Mouse (Mus musculus) fibroblast of lung, adult 2 months (primary cell): ENCODE measurements around the gene Copa.

Experiments used
- DNase-seq: peaks from one replicate; pipeline ENCODE4 v3.0.0-alpha.2; 2011; ENCODE audit warnings: low read depth

The Copa gene

DNA sequence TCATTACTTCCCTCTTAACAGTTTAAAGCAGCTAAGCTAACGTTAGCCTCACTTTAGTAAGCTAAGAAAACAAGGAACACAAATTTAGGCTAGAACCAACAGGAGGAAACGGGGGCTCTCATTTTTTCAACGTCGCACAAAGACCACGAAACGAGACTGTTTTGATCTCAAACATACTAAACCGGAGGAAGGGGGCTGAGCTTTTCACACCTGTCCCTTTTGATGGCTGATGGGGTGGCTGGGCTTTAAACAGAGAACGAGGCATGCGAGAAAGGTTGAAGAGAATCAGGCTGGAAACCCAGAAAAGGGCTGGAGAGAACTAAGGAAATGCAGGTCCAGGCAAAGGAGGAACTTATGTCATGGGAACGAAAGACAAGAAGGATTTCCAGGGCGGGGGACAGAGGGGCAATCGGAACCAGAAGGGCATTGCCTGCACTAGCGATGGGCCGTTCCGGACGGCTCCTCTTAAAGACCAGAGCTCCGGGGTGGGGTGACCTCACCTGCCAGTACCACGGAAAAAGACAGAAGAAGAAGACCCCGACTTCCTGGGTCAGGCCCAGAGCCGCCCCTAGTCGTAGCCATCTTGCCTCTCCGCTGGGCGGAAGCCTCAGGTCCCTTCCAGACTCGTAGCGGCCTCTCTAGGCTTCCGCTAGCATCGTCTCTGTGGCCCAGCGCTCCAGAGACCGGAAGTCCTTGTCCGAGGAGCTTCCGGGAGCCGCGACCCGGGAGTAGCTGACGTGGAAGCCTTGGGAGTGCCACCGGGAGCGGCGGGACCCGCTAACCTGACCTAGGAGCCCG lies at the start of gene Copa, which contains the start of gene Ncstn:
TSS of gene Copa (plus strand) at position 429 of the 798 bp plus-strand sequence.
TSS of gene Ncstn (minus strand) at position 695 of the 798 bp plus-strand sequence.
- DNase-seq = peak; percentile 87

DNA sequence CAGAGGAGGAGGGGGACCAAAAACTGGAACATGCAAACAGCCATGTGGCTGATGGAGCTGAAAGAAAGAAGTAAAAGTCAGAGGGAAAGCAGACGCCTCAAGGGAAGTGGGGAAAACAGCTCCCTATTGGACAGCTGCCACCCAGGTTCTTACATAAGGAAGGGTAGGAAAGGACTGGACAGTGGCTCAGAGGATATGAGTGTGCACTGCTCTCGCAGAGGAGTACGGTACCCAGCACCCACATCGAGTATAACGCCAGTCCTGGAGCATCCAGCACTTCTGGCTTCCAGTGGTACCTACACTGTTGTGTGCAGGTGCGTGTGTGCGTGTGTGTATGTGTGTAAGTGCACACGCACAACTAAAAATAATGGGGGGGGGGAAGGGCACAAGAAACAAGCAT lies 35.9 kb upstream of the Copa start:
- DNase-seq = no peak

DNA sequence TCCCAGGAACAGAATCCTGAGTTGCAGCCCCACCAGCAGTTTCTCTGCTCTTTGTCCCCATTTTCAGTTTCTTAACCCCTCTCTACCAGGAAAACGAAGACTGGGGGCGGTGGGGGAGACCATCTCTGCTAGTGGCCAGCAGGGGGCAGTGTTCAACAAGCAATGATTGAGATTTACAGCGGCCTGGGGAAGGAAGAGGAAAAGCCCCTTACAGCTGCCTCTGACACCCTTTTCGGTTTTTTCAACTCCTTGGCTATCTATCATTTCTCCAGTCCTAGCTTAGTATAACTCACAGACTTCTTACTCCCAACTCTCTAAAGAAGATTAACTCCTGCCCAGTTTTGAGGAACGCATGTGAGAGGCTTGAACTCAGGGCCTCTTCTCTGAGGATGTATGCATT lies 35.4 kb upstream of the Copa start:
- DNase-seq = peak; percentile 36

DNA sequence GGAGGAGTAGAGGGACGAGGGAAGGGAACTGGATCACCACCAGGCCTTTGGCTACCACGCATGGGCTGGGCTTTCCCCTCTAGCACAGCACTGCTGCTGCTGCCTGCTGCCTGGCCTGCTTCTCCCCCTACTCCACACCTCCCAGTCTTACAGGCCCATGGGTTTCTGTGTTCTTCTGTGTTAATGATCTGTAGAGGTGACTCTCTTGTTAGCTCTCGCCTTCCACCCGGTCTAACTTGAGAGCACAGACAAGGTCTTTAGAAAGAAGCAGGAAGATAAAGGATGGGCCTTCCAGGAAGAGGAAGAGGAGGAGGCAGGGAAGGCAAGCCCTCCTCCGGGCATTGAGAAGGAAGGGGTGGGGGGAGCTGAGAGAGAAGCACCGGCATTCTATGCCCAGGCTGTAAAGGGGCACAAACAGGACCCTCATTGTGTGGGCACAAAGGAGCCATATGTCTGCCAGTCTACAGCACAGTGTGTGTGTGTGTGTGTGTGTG lies 34.0 kb upstream of the Copa start:
- no peak for DNase-seq

DNA sequence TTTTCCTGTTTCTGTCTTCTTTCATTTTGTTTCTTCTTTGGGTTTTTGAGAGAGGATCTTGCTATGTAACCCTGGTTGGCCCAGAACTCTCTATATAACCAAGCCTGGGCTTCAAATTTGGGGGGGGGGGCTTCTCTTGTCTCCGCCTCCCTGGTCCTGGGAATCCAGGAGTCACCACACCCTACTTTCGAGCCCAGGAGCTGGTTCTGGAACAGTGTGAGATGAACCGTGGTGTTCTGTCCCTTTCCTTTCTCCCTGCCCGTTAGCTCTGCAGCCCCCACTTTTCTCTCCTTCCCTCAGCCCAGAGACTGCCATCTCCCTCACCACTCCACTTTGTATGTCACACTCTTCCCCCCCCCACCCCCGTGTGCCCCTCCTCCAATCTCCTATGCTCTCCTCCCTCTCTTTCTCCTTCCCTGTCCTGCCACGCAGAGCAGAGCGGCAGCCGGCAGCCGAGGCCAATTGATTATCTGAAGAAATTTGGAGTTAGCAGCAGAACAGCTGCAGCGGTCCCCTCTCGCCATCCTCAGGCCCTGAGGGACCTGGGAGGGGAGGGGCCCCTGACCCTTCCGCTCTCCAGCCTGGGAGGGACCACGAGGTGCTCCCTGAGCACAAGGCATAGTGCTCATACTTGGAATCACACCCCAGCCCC lies 33.1 kb upstream of the Copa start:
- DNase-seq = no peak

DNA sequence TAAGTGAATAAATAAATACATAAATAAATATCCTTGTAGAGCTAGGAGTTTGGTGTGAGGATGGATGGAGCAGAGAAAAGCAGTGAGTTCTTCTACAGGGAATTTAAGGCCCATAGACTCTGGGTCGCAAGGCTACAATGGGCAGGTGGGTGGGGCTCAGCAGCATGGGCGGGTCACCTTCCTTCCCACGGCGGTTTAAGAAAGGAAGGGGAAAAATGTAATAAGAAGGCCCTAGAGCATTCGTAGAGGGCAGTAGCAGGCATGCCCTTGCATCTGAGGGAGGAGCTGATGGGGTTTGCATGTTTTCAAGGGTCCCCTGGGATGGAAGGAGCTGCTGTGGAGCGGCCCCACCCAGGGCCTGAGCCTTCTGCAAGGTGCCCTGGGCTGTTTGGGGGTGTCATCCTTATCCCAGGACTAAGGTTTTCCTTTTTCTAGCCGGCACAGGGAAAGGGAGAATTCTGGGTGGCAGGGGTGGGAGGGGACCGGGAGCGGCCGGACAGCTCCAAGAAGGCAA lies 29.5 kb upstream of the Copa start:
- no peak for DNase-seq

DNA sequence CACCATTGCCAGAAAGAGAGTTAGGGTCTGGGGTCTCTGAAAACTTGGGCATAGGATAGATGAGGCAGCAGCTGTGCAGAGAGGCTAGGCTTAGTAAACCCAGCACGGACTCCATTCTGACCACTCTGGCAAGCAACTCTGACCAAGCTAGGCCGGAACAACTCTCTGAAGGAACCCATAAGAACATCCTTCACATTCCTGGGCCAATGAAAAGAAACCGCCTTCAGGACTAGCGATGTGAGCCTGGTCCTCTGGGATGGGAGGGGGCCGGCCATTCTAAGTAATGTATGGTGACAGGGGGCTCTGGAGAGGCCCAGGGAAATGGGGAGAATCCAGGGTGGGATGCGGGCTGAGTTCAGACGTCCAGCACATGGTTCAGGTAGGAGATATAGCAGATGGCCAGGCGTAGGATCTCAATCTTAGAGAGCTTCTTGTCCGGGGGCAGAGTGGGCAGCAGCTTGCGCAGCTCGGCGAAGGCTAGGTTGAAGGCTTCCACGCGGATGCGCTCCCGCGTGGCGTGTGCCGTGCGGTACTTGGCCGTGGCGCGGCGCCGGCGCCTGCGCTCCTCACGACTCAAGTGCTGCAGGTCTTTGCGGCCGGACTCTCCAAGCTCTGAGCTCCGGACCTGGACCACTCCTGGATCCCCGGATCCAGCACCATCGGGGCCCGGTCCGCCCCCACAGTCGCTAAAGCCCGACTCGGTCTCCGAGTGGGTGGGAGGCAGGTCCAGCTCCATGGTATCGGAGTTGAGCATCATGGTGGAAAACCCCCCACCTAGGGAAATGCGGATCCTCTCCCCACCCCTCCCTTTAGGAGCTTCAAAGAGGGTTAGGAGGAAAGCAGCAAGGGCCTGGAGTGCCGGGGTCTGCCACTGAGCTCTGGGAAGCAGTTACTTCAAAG lies 28.5 kb upstream of the Copa start:
- DNase-seq = no peak

DNA sequence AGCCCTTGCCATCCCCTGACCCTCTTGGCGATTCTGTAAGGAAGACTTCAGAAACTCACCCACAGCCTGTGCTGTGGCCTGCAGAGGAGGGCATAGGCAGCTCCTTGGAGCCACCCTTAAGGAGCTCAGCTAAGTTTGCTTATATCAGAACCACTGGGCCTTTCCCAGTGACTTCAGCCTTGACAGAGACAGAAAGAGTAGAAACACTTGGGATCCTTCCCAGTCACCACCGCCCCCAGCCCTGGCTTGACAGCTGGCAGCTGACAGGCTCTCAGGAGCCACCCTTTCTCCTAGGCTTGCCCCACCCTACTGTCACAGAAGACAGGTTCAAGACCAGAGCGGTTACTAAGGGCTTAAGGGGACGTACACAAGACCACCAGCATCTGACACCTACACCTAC lies 26.1 kb upstream of the Copa start:
- DNase-seq = no peak

DNA sequence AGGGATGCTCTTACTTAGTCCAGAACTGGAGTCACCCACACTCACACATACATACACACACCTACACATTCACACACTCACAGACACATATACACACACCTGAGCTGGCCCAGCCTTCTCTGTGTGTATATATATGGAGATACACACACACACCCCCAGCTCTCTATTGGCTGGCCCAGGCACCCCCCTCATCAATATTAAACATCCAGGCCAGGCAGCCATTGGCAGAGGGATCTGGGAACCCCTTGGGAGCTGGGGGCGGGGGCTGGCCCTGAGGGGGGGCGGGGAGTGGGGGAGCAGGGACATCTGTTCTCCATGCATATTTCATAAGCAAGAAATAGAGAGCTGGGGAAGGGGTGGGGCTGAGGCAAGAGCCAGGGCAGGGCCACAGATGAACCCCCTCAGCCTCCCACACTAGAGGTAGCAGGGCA lies 24.8 kb upstream of the Copa start, which contains the start of gene Nhlh1:
TSS of gene Nhlh1 (minus strand) at position 83 of the 431 bp plus-strand sequence.
- no peak for DNase-seq

DNA sequence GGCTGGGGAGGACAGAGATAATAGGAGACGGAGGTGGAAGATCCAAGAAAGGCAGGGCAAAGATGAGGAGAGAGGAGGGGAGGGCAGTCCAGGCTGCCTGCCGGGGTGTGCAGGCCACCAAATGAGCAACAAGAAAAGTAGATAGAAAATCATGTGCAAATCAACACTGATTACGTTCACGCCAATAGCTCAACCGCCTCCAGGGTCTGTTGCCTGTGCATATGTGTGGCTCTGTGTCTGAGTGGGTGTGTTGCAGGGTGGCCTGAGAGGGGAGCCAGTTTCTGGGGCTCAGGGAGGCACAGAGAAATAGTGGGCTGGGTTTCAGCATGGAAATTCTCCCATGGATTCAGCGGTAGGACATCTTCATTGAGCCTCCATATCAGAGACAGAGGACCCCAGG lies 24.0 kb upstream of the Copa start:
- DNase-seq = no peak

DNA sequence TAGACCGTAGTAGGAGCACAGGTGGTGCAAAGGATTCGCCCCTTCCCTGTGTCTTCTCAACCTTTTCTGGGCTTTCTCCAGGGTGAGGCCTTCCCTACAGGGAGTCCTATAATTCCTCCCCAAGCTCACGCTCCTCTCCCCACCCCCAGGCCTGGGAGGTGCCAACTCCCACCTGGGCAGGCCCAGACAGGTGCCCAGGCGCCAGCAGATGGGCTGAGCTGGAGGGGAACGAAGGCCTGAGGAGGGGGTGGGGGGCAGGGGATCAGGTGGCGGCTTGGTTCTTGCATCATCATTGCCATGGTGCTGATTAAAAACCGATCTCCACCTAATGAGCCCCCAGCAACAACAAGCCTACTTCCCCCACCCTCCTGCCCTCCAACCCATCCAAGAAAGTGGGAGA lies 23.5 kb upstream of the Copa start:
- DNase-seq = no peak

DNA sequence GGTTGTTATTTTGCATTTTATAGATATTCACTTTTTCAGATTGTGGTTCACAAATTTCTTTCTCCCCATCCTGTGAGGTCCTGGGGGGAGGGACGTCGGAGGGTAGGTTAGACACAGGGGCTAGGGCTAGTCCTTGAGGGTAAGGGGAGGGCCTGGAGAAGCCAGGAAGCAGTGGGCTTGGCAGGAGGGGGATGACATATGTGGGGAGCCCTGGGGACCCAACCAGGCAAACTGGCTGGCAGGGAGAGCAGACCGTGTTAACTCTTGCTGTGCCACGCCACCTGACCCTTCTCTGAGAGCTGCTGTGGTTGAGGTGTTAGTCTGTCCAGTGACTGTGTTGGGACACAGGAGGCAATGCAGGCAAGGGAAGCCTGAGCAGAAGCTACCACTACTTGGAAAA lies 21.7 kb upstream of the Copa start:
- no peak for DNase-seq

DNA sequence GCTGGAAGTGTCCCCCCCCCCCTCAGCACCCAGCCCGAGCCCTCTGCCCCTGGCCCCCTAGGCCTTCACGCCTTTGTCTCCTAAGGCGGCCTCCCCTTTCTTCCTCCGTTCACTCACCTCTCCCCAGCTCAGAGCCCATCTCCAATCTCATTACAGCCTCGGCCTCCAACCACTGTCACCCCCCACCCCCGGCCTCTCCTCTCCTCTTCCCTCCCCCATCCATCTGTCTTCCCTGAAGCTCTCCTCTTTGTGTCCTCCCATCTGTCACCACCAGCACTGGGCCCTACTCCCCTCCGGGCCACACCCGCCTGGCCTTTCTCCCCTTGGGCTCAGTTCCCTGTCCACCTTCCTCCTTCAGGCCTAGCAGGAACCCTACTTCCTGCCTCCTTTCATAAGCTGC lies 21.1 kb upstream of the Copa start:
- no peak for DNase-seq

DNA sequence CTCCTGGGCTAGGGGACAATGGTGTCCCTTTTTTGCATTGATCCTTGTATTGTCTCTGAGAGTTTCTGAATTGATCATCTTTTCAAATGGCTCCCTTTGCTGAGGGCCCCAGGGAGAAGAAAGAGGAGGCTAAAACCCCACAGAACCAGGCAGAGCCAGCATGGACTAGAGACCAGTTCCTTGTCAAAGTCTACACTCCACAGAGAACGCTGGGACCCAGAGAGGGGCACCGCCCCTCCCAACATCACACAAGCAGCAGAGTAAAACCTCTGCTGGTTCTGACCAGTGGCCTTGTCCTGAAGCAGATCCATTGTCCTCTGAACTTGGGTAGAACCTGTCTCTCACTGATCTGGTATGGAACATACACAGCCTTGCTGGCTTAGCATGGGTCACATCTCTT lies 20.2 kb upstream of the Copa start:
- DNase-seq = no peak

DNA sequence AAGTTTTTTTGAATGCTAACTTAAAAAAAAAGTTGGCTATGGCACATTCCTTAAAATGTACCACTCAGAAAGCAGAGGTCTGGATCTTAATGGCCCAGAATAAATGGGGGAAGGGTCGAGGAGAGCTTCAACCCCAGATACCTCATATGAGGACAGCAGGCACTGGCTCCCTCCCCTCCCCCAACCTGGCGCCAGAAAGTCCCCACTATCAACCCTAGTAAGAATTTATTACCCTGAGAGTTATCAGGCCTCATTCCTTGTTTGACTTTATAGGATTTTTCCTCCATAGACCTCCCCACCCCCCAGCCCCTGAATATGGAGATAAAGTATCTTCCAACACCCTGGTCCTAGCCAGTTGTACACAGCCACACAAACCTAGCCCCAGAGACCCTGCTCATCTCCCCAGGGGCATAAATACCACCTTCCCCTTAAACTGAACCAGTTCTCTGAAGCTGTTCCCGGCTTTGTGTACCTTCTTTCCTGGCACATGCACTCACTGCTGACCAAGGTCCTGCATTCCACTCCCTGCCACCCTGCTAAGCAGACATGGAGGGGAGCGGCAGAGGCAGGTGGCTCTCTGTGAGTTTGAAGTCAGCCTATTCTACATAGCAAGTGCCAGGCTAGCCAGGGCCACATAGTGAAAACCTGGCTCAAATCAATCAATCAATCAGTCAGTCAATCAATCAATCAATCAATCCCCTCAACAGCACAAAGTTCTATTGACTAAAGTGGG lies 18.9 kb upstream of the Copa start:
- DNase-seq = no peak

DNA sequence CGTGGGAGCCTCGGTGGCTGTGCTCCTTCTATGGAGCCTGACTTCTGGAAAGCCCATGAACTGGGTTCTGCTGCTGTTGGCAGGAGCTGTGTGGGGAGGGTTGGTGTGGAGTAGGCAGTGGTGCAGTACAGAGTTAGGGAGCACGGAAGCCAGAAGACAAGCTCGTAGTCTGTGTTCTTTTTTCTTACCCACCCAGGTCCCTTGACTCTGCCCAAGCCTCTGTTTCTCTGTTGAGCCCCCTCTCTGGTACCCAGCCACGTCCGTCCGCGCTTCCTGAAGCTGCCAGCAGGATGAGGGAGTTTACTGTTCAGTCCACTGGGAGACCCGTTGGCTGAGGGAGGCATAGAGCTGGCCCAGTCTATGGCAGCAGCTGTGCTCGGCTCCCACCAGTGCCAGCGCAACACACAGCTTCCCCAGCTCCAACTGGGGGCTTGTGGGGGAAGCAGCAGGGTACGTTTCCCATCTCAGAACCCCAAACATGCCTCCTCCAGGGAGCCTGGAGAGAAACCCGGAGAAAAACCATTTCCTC lies 17.7 kb upstream of the Copa start:
- DNase-seq = no peak

DNA sequence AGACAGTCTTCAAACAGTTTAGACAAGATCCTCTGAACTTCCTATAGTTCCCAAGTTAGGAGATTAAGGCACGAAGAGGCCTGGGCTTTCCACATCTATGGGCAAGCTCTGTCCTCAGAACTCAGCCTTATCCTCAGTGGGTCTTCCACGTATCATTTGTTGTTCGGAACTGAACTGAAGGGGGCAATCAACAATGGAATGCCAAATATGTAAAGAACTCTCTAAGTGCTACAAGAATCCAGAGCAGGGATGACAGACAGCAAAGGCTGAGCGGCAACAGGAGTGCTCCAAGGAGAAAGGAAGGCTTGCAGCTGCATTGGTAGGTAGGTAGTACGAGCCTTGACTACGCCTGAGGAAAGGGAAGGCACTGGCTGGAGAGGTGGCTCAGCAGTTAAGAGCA lies 12.1 kb upstream of the Copa start:
- no peak for DNase-seq

DNA sequence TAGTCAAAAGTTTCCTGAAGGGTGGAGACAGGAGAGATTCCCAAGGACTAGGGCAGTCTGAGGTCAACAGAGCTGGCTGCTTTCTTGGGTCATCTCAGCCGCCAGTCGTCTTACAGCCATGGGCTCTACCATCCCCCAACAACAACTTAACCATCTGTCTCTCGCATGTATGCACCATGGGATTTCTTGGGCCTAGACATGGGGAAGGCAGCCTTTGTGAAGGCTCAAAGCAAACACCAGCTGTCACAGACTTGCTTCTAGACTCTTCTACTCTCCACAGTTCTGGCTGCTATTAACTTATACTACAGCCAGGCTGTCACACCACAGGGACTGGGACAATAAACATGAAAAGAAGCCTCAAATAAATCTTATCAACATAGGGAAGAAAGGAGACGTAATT lies 10.8 kb upstream of the Copa start:
- no peak for DNase-seq

DNA sequence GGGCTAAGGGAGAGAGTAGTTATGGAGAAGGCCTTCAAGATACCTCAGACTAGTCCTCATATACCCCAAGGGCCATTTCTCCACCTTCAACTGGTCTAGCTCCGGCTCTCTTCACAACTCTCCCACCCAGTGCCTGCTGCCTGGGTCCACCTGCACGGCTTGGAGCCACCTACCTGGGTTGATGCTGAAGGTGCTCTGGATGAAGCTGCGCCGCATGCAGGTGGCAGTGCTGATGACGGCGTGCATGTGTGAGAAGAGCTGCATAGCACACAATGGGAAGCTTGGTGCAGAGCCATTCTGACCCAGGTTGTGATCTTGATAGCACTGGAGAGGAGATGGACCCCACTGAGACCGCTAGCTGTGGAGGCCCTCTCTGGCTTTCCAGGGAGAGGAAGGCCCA lies 9.7 kb upstream of the Copa start:
- DNase-seq = no peak

DNA sequence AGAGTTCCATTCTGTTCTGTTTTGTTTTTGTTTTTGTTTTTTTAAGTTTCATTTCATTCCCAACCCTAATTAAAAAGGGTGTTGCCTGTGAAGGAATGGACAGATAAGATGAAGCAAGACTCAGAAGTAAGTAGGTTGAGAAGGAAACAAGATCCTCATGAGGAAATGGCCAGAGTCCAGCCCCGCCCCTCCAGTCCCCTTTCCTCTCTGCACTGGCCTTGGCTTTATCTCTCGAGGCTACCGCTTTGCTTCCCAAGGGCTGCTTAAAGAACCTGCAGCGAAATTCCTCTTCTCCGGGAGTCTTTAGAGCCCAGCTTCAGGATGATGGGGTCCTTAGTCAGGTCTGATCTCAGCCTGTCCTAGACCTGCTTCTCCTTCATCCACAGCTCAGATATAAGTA lies 4.3 kb upstream of the Copa start:
- no peak for DNase-seq

DNA sequence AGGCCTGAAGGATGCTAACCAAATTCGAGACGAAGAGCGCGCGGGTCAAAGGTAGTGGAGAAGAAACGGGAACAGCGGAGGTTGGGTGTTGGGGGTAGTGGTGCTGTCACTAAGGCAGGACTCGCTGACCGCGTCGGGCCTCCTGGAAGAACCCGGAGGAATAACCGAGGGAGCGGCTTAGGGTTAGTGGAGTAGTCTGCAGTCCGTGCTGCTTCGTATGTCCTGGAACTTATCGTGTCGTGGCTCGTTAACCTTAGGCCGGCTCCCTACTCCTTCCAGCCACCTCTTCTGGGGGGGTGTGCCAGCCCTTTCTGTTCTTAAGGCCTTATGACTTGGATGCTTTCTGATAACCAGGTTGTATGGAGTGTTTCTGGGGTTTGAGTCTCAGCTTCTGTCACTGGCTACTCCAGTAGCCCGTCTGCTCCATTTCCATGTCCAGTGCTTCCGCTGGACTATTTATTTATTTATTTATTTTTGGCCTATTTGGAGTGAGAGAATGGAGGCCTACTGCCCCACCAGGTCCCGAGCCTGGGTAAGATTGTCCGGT lies 643 bp downstream of the Copa start:
- DNase-seq = no peak
